Mouse (Mus musculus): ENCODE measurements at regions not wholly inside any gene's neighbourhood (a gene's known extent, or its start where the extent isn't known, plus 50 kb on each side); places are given as distances from the start of the nearest gene placed in this dataset.

- H3K9ac ChIP-seq = no peak overlapping the region
- H3K27ac ChIP-seq (replicated peaks) = no peak overlapping the region
- WGBS (ENCODE audit: insufficient replicate concordance) = 75% methylated on average over 9 of the region's 9 CpGs
- H3K36me3 ChIP-seq (replicated peaks) = no peaks in the 10 kb centered on the region
- H3K4me1 ChIP-seq (replicated peaks) = peaks cover 9% of the 10 kb centered on the region; the same call in 1 of the 2 replicates
- ATAC-seq (ENCODE audit: insufficient read depth) = no peak
- no peaks in the 10 kb centered on the region for H3K9me3 ChIP-seq (replicated peaks)
- H3K27me3 ChIP-seq = no peaks in the 10 kb centered on the region
- H3K4me2 ChIP-seq = no peak overlapping the region
- no peak overlapping the region for H3K4me3 ChIP-seq (replicated peaks)
These were observed 245.6 kb downstream of the Tbc1d1 start for GRCm38 (mm10) chr5:64401737-64402136.

- no peak for ATAC-seq (ENCODE audit: insufficient read depth)
- no peak overlapping the region for H3K4me2 ChIP-seq
- no peaks in the 10 kb centered on the region for H3K36me3 ChIP-seq (replicated peaks)
- H3K27me3 ChIP-seq = no peaks in the 10 kb centered on the region
- WGBS (ENCODE audit: insufficient replicate concordance) = 66% methylated on average over 11 of the region's 11 CpGs
- peaks cover 9% of the 10 kb centered on the region; the same call in 1 of the 2 replicates for H3K4me1 ChIP-seq (replicated peaks)
- no peak overlapping the region for H3K4me3 ChIP-seq (replicated peaks)
- no peak overlapping the region for H3K9ac ChIP-seq
- H3K9me3 ChIP-seq (replicated peaks) = no peaks in the 10 kb centered on the region
- H3K27ac ChIP-seq (replicated peaks) = no peak overlapping the region
These were observed 247.2 kb downstream of the Tbc1d1 start for GRCm38 (mm10) chr5:64403077-64403981.

GRCm38 (mm10) chr5:64403982-64404345, 247.9 kb downstream of the Tbc1d1 start:
- Histone ChIP-seq H3K4me3 (replicated peaks) (no peak overlapping the region), H3K27ac (replicated peaks) (no peak overlapping the region), H3K9me3 (replicated peaks) (no peaks in the 10 kb centered on the region), H3K36me3 (replicated peaks) (no peaks in the 10 kb centered on the region), H3K4me1 (replicated peaks) (peaks cover 9% of the 10 kb centered on the region; the same call in 1 of the 2 replicates), H3K27me3 (no peaks in the 10 kb centered on the region), H3K9ac (no peak overlapping the region), H3K4me2 (no peak overlapping the region)
- WGBS (ENCODE audit: insufficient replicate concordance) = 79% methylated on average over 7 of the region's 7 CpGs
- no peak for ATAC-seq (ENCODE audit: insufficient read depth)

- Histone ChIP-seq H3K27me3 (no peaks in the 10 kb centered on the region), H3K4me1 (replicated peaks) (peaks cover 9% of the 10 kb centered on the region; the same call in 1 of the 2 replicates), H3K4me2 (no peak overlapping the region), H3K27ac (replicated peaks) (no peak overlapping the region), H3K9ac (no peak overlapping the region), H3K36me3 (replicated peaks) (no peaks in the 10 kb centered on the region), H3K4me3 (replicated peaks) (no peak overlapping the region), H3K9me3 (replicated peaks) (no peaks in the 10 kb centered on the region)
- no peak for ATAC-seq (ENCODE audit: insufficient read depth)
- WGBS (ENCODE audit: insufficient replicate concordance) = 78% methylated on average over 5 of the region's 5 CpGs
These were observed 248.4 kb downstream of the Tbc1d1 start for GRCm38 (mm10) chr5:64404512-64404911.

- H3K27ac ChIP-seq (replicated peaks) = no peak overlapping the region
- 0 out of 2 replicates have a peak, but pooled peaks cover 6% of the 10 kb centered on the region for H3K4me1 ChIP-seq (replicated peaks)
- no peak overlapping the region for H3K4me2 ChIP-seq
- H3K36me3 ChIP-seq (replicated peaks) = no peaks in the 10 kb centered on the region
- WGBS (ENCODE audit: insufficient replicate concordance) = 56% methylated on average over 3 of the region's 3 CpGs
- no peak for ATAC-seq (ENCODE audit: insufficient read depth)
- H3K27me3 ChIP-seq = no peaks in the 10 kb centered on the region
- no peaks in the 10 kb centered on the region for H3K9me3 ChIP-seq (replicated peaks)
- H3K9ac ChIP-seq = no peak overlapping the region
- H3K4me3 ChIP-seq (replicated peaks) = no peak overlapping the region
These were observed 252.8 kb downstream of the Tbc1d1 start for GRCm38 (mm10) chr5:64408938-64409337.

GRCm38 (mm10) chr5:64410621-64411020, 254.5 kb downstream of the Tbc1d1 start:
- WGBS (ENCODE audit: insufficient replicate concordance) = 27% methylated on average over 7 of the region's 7 CpGs
- Histone ChIP-seq H3K36me3 (replicated peaks) (no peaks in the 10 kb centered on the region), H3K4me2 (no peak overlapping the region), H3K9me3 (replicated peaks) (no peaks in the 10 kb centered on the region), H3K4me3 (replicated peaks) (no peak overlapping the region), H3K27ac (replicated peaks) (no peak overlapping the region), H3K9ac (no peak overlapping the region), H3K27me3 (no peaks in the 10 kb centered on the region), H3K4me1 (replicated peaks) (peaks cover 15% of the 10 kb centered on the region)
- no peak for ATAC-seq (ENCODE audit: insufficient read depth)

GRCm38 (mm10) chr5:64414519-64414918, 258.4 kb downstream of the Tbc1d1 start:
- no peaks in the 10 kb centered on the region for H3K27me3 ChIP-seq
- H3K36me3 ChIP-seq (replicated peaks) = no peaks in the 10 kb centered on the region
- H3K4me2 ChIP-seq = no peak overlapping the region; the same call in 1 of the 2 replicates
- no peak overlapping the region for H3K9ac ChIP-seq
- H3K4me1 ChIP-seq (replicated peaks) = peaks cover 15% of the 10 kb centered on the region
- no peak overlapping the region for H3K4me3 ChIP-seq (replicated peaks)
- H3K9me3 ChIP-seq (replicated peaks) = no peaks in the 10 kb centered on the region
- 62% methylated on average over 5 of the region's 5 CpGs for WGBS (ENCODE audit: insufficient replicate concordance)
- no peak for ATAC-seq (ENCODE audit: insufficient read depth)
- no peak overlapping the region for H3K27ac ChIP-seq (replicated peaks)

- Histone ChIP-seq H3K4me3 (replicated peaks) (no peak overlapping the region), H3K4me1 (replicated peaks) (peaks cover 15% of the 10 kb centered on the region)
- no peak for ATAC-seq (ENCODE audit: insufficient read depth)
These were observed 263.3 kb downstream of the Tbc1d1 start for GRCm38 (mm10) chr5:64419395-64419794.

GRCm38 (mm10) chr5:64422787-64423587, 266.9 kb downstream of the Tbc1d1 start:
- H3K27ac ChIP-seq (replicated peaks) = no peak overlapping the region
- ATAC-seq (ENCODE audit: insufficient read depth) = no peak
- H3K9me3 ChIP-seq (replicated peaks) = no peaks in the 10 kb centered on the region
- H3K4me2 ChIP-seq = no peak overlapping the region
- H3K27me3 ChIP-seq = no peaks in the 10 kb centered on the region
- no peak overlapping the region for H3K4me3 ChIP-seq (replicated peaks)
- H3K4me1 ChIP-seq (replicated peaks) = peaks cover 9% of the 10 kb centered on the region
- no peaks in the 10 kb centered on the region for H3K36me3 ChIP-seq (replicated peaks)
- 44% methylated on average over 13 of the region's 13 CpGs for WGBS (ENCODE audit: insufficient replicate concordance)
- H3K9ac ChIP-seq = no peak overlapping the region

More at GRCm38 (mm10) chr5:64419395-64419794, 263.3 kb downstream of the Tbc1d1 start:
- no peak overlapping the region for H3K27ac ChIP-seq (replicated peaks)
- 70% methylated on average over 1 of the region's 1 CpGs for WGBS (ENCODE audit: insufficient replicate concordance)
- no peak overlapping the region for H3K4me2 ChIP-seq
- no peak overlapping the region for H3K9ac ChIP-seq
- H3K27me3 ChIP-seq = no peaks in the 10 kb centered on the region
- H3K36me3 ChIP-seq (replicated peaks) = no peaks in the 10 kb centered on the region
- no peaks in the 10 kb centered on the region for H3K9me3 ChIP-seq (replicated peaks)

GRCm38 (mm10) chr5:64428822-64429221, 272.7 kb downstream of the Tbc1d1 start:
- H3K4me1 ChIP-seq (replicated peaks) = peaks cover 35% of the 10 kb centered on the region
- no peak overlapping the region for H3K27ac ChIP-seq (replicated peaks)
- H3K9ac ChIP-seq = no peak overlapping the region
- WGBS (ENCODE audit: insufficient replicate concordance) = 84% methylated on average over 8 of the region's 8 CpGs
- H3K4me3 ChIP-seq (replicated peaks) = no peak overlapping the region
- no peak overlapping the region for H3K4me2 ChIP-seq
- no peaks in the 10 kb centered on the region for H3K27me3 ChIP-seq
- H3K9me3 ChIP-seq (replicated peaks) = no peaks in the 10 kb centered on the region
- ATAC-seq (ENCODE audit: insufficient read depth) = no peak
- no peaks in the 10 kb centered on the region for H3K36me3 ChIP-seq (replicated peaks)

GRCm38 (mm10) chr5:64430501-64430900, 274.4 kb downstream of the Tbc1d1 start:
- Histone ChIP-seq H3K4me1 (replicated peaks) (peaks cover 52% of the 10 kb centered on the region), H3K27ac (replicated peaks) (no peak overlapping the region), H3K4me2 (no peak overlapping the region), H3K27me3 (no peaks in the 10 kb centered on the region), H3K36me3 (replicated peaks) (no peaks in the 10 kb centered on the region), H3K9ac (no peak overlapping the region), H3K4me3 (replicated peaks) (no peak overlapping the region), H3K9me3 (replicated peaks) (no peaks in the 10 kb centered on the region)
- ATAC-seq (ENCODE audit: insufficient read depth) = no peak
- WGBS (ENCODE audit: insufficient replicate concordance) = 73% methylated on average over 3 of the region's 3 CpGs

Measured in liver, embryonic 15.5 days (tissue).